Mouse (Mus musculus) intestine, embryonic 14.5 days (tissue): ENCODE measurements at regions not wholly inside any gene's neighbourhood (a gene's known extent, or its start where the extent isn't known, plus 50 kb on each side); places are given as distances from the start of the nearest gene placed in this dataset.

Experiments
- ATAC-seq: fragments of 200-750 bp; cut with Nextera tagmentation; replicated peaks from 2 replicates; pipeline ENCODE4 v1.8.0; 2017; ENCODE audit warnings: low read depth, moderate number of reproducible peaks, moderate TSS enrichment, moderate library complexity; ENCODE audit not compliant: low FRiP score, low TSS enrichment
- DNase-seq: peaks from one replicate; pipeline ENCODE4 v3.0.0-alpha.2; 2018; ENCODE audit warnings: low spot score
- H3K27ac ChIP-seq: fragments of 300-500 bp; sonication (generic); 2 replicates; pipeline ENCODE4 v1.5.1; 2014; ENCODE audit warnings: low read depth, mild to moderate bottlenecking, control low read depth
- H3K27me3 ChIP-seq: fragments of 300-500 bp; sonication (generic); replicated peaks from 2 replicates; pipeline ENCODE4 v1.6.1; 2014; ENCODE audit warnings: low read length, control low read depth; ENCODE audit not compliant: control insufficient read depth, insufficient read depth
- H3K36me3 ChIP-seq: fragments of 300-500 bp; sonication (generic); 2 replicates; pipeline ENCODE4 v1.6.1; 2014; ENCODE audit warnings: low read length, control low read depth; ENCODE audit not compliant: control insufficient read depth, insufficient read depth
- H3K4me1 ChIP-seq: fragments of 300-500 bp; sonication (generic); replicated peaks from 2 replicates; pipeline ENCODE4 v1.6.1; 2014; ENCODE audit warnings: low read length, control low read depth, mixed read lengths; ENCODE audit not compliant: control insufficient read depth, insufficient read depth
- H3K4me2 ChIP-seq: fragments of 300-500 bp; sonication (generic); 2 replicates; pipeline ENCODE4 v1.6.1; 2014; ENCODE audit warnings: low read length
- H3K4me3 ChIP-seq: fragments of 300-500 bp; sonication (generic); 2 replicates; pipeline ENCODE4 v1.5.1; 2014; ENCODE audit warnings: low read depth, low read length, control low read depth, mixed read lengths
- H3K9ac ChIP-seq: fragments of 300-500 bp; sonication (generic); 2 replicates; pipeline ENCODE4 v1.6.1; 2014; ENCODE audit warnings: mild to moderate bottlenecking, low read length
- H3K9me3 ChIP-seq: fragments of 300-500 bp; sonication (generic); 2 replicates; pipeline ENCODE4 v1.6.1; 2016; ENCODE audit warnings: low read length, control low read depth; ENCODE audit not compliant: control insufficient read depth
- WGBS: fragments of 180-500 bp; shearing (Covaris S2); extraction: QIAGEN DNeasy Blood & Tissue Kit; methylation state at CpG from one replicate; pipeline ENCODE4 v1.1.7; 2014; 5-methylcytosine and 5-hydroxymethylcytosine counted together

DNA sequence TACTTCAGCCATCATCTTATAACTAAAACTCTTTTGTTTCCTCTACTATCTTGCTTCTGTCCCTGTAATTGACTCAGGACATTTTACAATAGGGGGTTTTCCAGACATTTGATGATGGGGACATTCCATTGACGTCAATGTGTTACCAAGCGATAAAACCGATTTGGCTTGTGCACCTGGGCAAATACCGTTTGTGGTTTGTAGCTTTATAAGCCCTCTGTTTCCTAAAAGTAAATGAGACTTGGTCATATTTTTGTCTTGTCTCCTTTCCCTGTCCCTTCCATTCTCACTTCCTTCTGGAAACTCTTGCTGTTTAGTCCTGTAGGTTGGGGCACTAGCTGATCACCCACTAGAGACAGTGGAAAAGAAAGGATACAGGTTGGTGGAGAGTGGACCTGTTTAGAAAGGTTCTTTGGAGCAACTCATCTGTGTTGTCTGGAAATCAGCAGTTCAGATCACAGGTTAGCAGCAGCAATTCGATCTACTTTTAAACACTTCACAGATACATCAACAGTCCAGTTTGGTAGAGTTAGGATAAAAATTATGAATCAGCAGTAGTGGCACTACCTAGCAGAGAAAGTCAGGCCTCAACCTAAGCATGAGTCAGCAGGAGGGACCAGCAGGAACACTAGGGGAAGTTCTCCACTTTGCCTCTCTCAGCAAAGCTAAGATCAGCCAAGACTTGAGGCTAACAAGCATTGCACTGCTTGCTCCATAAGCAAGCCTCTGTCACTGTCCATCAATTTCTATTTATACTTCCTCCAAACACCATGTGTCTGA lies 156.6 kb downstream of the Tmem161b start:
- no peaks in the 10 kb centered on the region for H3K36me3 ChIP-seq
- H3K4me1 ChIP-seq, result no peaks in the 10 kb centered on the region
- no peak overlapping the region for H3K9ac ChIP-seq
- 81% methylated on average over 5 of the region's 5 CpGs for WGBS
- no peaks in the 10 kb centered on the region for H3K9me3 ChIP-seq
- no peak overlapping the region for H3K4me3 ChIP-seq
- ATAC-seq (no peak), DNase-seq (no peak)
- H3K27ac ChIP-seq, result no peak overlapping the region
- no peaks in the 10 kb centered on the region for H3K27me3 ChIP-seq
- no peak overlapping the region for H3K4me2 ChIP-seq

DNA sequence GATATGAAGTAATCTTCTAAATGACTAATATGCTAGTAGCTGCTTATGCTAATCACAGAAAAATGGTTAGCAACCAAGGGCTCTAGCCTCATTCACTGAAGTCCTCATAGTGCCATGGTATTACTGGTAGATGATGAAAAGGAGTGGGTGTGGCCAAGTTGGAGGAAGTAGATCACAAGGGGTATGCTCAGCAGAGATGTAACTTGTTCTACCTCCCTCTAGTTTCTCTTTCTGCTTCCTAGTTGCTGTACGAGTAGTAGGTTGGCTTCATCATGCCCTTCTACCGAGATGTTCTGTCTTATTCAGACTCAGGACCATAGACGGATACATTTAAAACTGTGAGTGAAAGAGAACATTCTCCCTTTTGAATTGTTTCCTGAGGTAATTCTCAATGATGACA lies 169.5 kb downstream of the Tmem161b start:
- Histone ChIP-seq H3K9ac (no peak overlapping the region), H3K27ac (no peak overlapping the region), H3K4me3 (no peak overlapping the region), H3K4me1 (no peaks in the 10 kb centered on the region), H3K36me3 (no peaks in the 10 kb centered on the region), H3K4me2 (no peak overlapping the region), H3K9me3 (no peaks in the 10 kb centered on the region), H3K27me3 (no peaks in the 10 kb centered on the region)
- no peak for ATAC-seq
- WGBS, result 87% methylated on average over 3 of the region's 3 CpGs
- DNase-seq, result no peak

DNA sequence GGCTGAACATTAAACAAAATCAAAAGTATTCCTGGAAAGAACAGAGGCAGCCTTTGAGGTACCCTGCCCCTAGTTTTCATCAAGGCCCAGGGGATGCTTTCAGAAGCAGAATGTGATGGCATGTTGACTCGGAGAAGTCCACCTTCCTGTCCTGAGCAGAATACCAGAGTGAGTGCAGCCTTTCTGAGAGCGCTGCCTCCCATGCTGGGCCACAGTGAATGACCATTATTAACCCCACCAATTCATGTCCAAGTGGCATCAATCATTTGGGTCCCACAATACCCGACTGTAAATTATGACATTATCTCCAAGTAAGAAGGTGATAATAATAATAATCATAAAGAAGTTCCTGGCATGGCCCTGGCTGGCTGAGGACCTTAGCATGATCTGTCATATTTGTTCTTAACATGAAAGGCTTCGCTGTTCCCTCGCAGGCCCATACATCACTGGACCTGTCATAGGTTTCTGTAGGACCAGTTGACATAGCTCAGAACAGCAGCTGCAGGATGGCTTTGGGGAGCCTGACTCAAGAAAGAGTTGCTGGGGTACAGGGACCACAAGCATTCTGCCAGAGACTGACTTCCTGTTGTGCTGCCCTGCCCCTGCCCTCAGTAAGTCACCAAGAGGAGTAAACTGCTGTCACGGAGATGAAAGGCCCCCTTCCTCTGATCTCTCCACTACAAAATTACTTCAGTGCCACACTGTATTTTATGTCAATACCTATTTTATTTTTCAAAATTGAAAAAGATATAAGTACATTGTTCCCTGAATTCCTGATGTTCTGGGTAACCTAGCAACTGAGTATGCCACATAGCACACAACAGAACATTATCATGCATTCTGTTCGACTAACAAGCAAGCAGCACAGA lies 176.6 kb downstream of the Tmem161b start:
- H3K9me3 ChIP-seq, result no peaks in the 10 kb centered on the region
- H3K9ac ChIP-seq, result no peak overlapping the region
- H3K4me2 ChIP-seq, result no peak overlapping the region
- ATAC-seq (no peak), DNase-seq (no peak)
- no peak overlapping the region for H3K27ac ChIP-seq
- WGBS, result 49% methylated on average over 7 of the region's 7 CpGs
- H3K27me3 ChIP-seq, result no peaks in the 10 kb centered on the region
- no peak overlapping the region for H3K4me3 ChIP-seq
- H3K36me3 ChIP-seq, result no peaks in the 10 kb centered on the region
- no peaks in the 10 kb centered on the region for H3K4me1 ChIP-seq

DNA sequence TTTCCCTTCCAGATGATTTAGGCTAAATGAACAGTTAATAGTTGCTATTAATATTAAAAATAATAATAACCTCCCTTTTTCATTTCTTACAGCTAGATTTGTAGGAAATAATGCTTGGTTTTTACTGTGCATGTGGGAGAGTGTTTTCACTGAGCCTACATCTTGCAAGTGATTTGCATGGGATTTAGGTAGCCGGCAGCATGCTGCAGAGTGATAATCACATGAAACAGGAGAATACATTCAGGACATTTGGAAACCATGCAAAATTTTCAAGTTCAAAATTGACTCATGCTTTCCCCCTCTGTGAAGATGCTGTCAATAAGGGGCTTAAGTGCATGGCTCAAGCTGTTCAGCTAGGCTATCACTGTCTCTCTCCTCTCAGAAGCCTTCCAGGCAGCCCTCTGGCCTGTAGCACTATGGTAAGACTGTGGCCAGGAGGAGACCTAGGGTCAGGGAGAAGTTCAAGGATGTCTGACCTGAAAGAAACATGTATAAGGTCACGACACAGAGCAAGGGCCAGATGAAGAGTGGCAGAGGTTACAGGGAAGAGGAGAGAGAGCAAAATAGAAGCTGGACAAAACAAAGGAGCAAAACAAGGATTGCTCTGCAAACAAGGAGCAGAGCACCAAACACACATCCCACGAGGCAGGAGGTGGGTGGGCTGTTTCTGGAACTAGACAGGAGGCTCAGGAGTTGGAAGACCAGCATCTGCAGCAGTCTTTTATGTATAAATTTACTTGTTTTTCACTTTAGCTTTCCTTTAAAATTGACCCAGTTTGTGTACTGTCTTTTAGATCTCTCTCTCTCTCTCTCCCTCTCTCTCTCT lies 177.5 kb downstream of the Tmem161b start:
- Histone ChIP-seq H3K4me2 (no peak overlapping the region), H3K27me3 (no peaks in the 10 kb centered on the region), H3K9ac (no peak overlapping the region), H3K9me3 (no peaks in the 10 kb centered on the region), H3K27ac (no peak overlapping the region), H3K4me1 (no peaks in the 10 kb centered on the region), H3K4me3 (no peak overlapping the region), H3K36me3 (no peaks in the 10 kb centered on the region)
- no peak for DNase-seq
- WGBS, result 30% methylated on average over 3 of the region's 3 CpGs
- no peak for ATAC-seq

DNA sequence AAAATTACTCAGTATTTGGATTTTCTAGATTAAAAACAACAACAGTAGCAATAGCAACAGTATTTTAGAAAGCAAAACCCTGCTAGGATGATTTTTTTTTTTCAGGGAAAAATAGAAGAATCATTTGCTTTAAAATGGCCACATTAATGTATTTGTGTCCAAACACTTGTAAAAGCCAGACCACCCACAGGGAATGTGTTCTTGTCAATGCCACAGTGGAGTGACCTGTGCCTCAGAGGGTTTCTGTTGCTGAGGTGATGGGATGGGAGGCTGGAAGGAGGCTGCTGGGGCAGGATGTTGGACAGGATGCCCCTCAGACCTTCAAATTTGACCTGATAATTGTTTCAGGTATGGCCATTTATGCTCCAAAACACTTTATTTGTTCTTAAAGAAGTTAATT lies 178.9 kb downstream of the Tmem161b start:
- ATAC-seq (no peak), DNase-seq (no peak)
- Histone ChIP-seq H3K27me3 (no peaks in the 10 kb centered on the region), H3K4me2 (no peak overlapping the region), H3K4me1 (no peaks in the 10 kb centered on the region), H3K36me3 (no peaks in the 10 kb centered on the region), H3K27ac (no peak overlapping the region), H3K9me3 (no peaks in the 10 kb centered on the region), H3K4me3 (no peak overlapping the region), H3K9ac (no peak overlapping the region)

DNA sequence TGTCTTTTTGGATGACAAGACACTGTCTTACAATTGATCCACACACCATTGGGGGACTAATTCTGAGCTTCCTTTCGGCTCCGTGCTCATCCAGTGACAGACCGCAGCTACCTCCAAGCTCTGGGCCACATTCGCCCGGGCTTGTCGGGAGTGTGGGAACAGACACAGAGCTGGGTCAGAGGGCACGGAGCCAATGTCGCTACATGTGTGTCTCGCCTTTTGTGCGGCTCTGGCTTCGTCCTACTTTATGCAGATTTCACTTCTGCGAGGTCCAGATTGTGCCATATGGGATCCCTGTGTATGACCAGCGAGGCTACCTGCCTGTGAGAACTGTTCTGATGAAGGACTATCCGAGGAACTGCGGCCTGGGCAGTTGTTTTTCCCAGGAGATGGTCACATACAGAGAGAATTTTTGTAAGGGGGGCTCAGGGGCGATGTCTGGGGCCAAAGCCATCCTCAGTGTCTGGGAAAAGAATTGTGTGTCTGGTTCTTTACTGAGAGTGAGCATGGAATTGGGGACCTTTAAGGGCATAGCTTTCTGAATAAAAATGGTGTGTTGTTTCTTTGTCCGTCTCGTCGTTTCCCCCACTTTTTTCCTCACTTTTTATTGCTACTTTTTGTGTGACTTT lies 182.6 kb downstream of the Tmem161b start:
- Histone ChIP-seq H3K9ac (no peak overlapping the region), H3K4me1 (no peaks in the 10 kb centered on the region), H3K4me3 (no peak overlapping the region), H3K27ac (no peak overlapping the region), H3K4me2 (no peak overlapping the region), H3K27me3 (no peaks in the 10 kb centered on the region), H3K9me3 (no peaks in the 10 kb centered on the region), H3K36me3 (no peaks in the 10 kb centered on the region)
- WGBS, result 71% methylated on average over 19 of the region's 19 CpGs
- DNase-seq (no peak), ATAC-seq (no peak)

DNA sequence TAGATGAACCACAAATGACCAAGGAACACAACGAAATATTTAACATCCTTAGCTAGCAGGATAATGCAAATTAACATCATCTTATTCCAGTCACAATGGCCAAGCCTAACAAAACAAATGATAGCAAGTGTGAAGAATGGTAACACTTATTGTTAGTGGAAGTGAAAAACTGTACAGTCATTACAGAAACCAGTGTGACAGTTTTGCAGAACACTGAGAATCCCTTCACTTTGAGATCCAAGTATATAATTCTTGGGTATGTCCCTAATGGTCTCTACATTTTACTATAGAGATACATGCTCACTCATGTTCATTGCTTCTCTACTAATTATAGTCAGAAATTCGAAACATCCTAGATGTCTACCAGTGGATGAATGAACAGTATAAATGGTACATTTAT lies 212.3 kb downstream of the Tmem161b start:
- WGBS, result 70% methylated on average over 2 of the region's 2 CpGs
- Histone ChIP-seq H3K9ac (no peak overlapping the region), H3K4me1 (no peaks in the 10 kb centered on the region), H3K36me3 (no peaks in the 10 kb centered on the region), H3K4me3 (no peak overlapping the region), H3K27me3 (no peaks in the 10 kb centered on the region), H3K9me3 (no peaks in the 10 kb centered on the region), H3K27ac (no peak overlapping the region), H3K4me2 (no peak overlapping the region)
- DNase-seq (no peak), ATAC-seq (no peak)
